Mouse (Mus musculus) liver, embryonic 14 days (tissue): ENCODE measurements around the gene Cdk5r1. TPM values are rescaled to one million over a fixed set of nuclear protein-coding genes. Genes with fewer than 3 reads are reported as not detected.

ENCODE experiments used
- polyA plus RNA-seq: library from polyadenylated mRNA; depleted of rRNA; stranded (reverse); fragments of >200 nt; gene quantifications from 2 replicates; pipeline ENCODE4 v1.2.3, GENCODE M21; 2012; rRNA removed

Gene Cdk5r1
- polyA plus RNA-seq, result 0.70 and 0.89 TPM in 2 replicates

DNA sequence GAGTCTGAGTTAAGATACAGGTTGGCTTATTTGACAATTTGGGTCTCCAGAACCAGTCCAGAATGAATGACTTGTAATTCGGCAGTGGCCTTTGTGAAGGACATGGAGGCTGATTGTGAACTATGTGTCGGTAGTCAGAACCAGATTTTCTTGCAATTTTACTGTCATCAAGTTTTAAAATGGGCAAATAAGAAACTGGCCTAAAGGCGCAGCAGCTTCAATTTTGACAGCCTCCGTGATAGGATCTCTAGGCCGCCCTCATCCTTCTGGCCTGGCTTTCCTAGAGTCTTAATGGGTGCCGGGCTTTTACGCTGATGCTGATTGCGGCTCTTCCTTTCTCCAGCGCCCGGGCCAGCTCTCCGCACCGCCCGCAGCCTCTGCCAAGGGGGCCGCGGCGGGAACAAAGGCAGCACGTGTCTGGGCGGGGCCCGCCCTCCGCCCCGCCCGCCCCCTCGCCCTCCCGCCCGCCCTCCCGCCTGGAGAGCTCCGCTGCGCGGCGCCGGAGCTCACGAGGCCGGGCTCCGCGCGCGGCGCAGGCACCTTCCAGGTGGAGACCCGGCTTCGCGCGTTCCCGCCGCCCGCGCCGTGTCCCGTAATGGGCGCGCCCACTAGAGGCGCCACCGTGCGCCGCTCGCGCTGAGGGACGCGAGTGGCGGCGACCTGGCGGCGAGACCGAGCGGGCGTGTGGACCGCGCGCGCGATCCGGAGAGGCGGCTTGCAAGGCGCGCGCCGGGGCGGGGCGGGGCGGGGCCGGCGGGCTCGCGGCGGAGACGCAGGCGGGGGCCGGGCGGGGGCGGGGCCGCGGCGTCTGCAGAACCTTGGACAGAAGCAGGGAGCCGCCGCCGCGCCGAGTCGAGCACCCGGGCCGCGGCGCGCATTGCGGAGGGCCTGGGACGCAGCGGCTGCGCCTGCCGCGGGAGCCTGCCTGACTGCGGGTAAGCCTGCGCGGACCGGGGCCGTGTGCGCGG is at the start of gene Cdk5r1:
TSS of gene Cdk5r1 (plus strand) at position 802 of the 968 bp plus-strand sequence.

DNA sequence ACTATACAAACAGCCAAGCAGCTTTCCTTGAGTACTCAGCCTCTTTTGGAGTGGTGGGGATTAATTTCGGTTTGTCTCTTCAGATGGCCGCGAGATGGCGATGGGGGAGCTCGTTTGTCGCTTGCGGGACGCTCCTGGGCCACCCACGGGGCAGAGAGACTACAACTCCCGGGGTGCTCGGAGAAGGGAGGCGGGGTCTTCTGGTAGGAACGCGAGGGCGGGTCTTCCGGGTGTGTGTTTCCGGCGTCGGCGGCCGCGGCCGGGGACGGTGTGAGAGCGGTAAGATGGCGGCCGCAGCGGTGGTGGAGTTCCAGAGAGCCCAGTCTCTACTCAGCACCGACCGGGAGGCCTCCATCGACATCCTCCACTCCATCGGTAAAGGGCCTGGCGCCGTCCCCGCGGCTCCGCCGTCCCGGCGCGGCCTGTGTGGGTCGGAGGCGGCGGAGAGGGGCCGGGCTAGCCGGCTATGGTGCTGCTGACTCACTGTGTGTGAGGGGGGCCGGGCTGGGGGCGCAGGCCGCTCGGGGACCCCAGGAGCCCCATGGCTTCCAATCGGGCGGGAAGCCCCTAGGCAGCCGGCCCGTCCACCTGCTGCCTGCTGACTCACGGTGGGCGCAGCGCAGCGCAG is 48.3 kb upstream of the Cdk5r1 start, which contains the start of gene Psmd11:
TSS of gene Psmd11 (plus strand) at position 235 of the 628 bp plus-strand sequence.

Other genes starting within 250 kb of the Cdk5r1 start
- gene Rhbdl3, start 176.1 kb upstream of the Cdk5r1 start, polyA plus RNA-seq, result 0.05 and 0.07 TPM in 2 replicates
- gene 5730455P16Rik, start 99.0 kb upstream of the Cdk5r1 start, polyA plus RNA-seq, result 2.5 and 3.0 TPM in 2 replicates
- gene Zfp207, start 93.7 kb upstream of the Cdk5r1 start, polyA plus RNA-seq, result 78.4 and 91.5 TPM in 2 replicates
- gene Psmd11, start 48.4 kb upstream of the Cdk5r1 start, polyA plus RNA-seq, result 55.2 and 66.1 TPM in 2 replicates